13 mouse cellular contexts compared by ENCODE assay signal in the genomic region with DNA sequence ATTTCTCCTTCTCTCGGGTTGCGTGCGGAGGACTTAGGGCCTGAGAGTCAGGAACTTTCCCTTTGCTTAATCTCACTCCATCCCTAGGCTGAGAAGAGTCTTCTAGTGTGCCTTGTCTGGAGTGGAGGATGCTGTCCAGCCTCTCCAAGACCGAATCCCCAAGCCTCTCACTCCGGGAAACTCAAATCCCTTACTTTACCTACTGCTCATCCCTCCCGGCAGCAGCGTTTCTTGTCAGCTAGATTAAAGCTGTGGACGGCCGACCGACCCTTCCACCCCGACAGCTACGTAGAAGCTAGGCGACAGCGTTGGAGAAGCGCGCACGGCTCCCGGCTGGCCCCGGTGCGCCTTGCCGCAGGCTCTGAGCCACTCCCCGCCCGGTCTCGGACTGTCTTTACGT. TPM values are rescaled to one million over a fixed set of nuclear protein-coding genes. Genes with fewer than 3 reads are reported as not detected.
DNase-seq lines count a peak whose midpoint lies in the region; ATAC-seq and TF ChIP-seq lines count a peak whose summit lies in the region.
"Had no signal": no experiment of that assay in that cellular context is flagged by ENCODE, and none has a peak within 500 bp of the region (broad histone marks: within the 10 kb centered on the region; RNA-seq: fewer than 3 reads in every experiment).

No protein-coding gene starts in this region.

- H3K4me1 ChIP-seq in lung, adult 2 months (ENCODE audit: control insufficient read depth, insufficient read depth, low read length): no peaks in the 10 kb centered on the region
- H3K4me1 ChIP-seq in embryonic facial prominence, embryonic 12.5 days: peaks cover 14% of the 10 kb centered on the region
- H3K4me1 ChIP-seq in hindbrain, postnatal 0 days (ENCODE audit: insufficient read depth, low read length): no peaks in the 10 kb centered on the region
- peaks cover 18% of the 10 kb centered on the region for H3K4me1 ChIP-seq in neural tube, embryonic 12.5 days

- TF ChIP-seq POLR2A in lung, adult 2 months (IDR thresholded peaks at IDR 0.05; ENCODE audit: borderline replicate concordance, extremely low read depth, low read depth, low read length): no peak

- no peak overlapping the region for H3K27ac ChIP-seq in embryonic facial prominence, embryonic 12.5 days
- no peak overlapping the region for H3K27ac ChIP-seq in hindbrain, postnatal 0 days
- no peak overlapping the region for H3K27ac ChIP-seq in neural tube, embryonic 12.5 days
- H3K27ac ChIP-seq: liver, embryonic 14.5 days had no signal

- whole genome bisulfite sequencing in lung, adult 2 months: under 1% methylated on average over 25 of the region's 25 CpGs
- WGBS in embryonic facial prominence, embryonic 12.5 days: under 1% methylated on average over 25 of the region's 25 CpGs
- 1% methylated on average over 25 of the region's 25 CpGs for WGBS in hindbrain, postnatal 0 days
- under 1% methylated on average over 25 of the region's 25 CpGs for WGBS in neural tube, embryonic 12.5 days

- peak overlapping the region; percentile 58 for H3K4me2 ChIP-seq in embryonic facial prominence, embryonic 12.5 days (replicated peaks)
- peak overlapping the region; percentile 38 for H3K4me2 ChIP-seq in hindbrain, postnatal 0 days (ENCODE audit: low read depth, low read length)
- peak overlapping the region; percentile 54 for H3K4me2 ChIP-seq in neural tube, embryonic 12.5 days (replicated peaks)

- TF ChIP-seq CTCF in lung, adult 2 months (IDR thresholded peaks at IDR 0.05; ENCODE audit: insufficient read depth, low read length): no peak
- TF ChIP-seq CTCF in hindbrain, postnatal 0 days (IDR thresholded peaks at IDR 0.05; ENCODE audit: low read depth): no peak

- no peak overlapping the region for H3K9ac ChIP-seq in embryonic facial prominence, embryonic 12.5 days
- no peak overlapping the region for H3K9ac ChIP-seq in hindbrain, postnatal 0 days (replicated peaks; ENCODE audit: low read length)
- no peak overlapping the region for H3K9ac ChIP-seq in neural tube, embryonic 12.5 days
- H3K9ac ChIP-seq: liver, embryonic 14.5 days had no signal

- no peaks in the 10 kb centered on the region for H3K36me3 ChIP-seq in embryonic facial prominence, embryonic 12.5 days
- no peaks in the 10 kb centered on the region for H3K36me3 ChIP-seq in hindbrain, postnatal 0 days (ENCODE audit: insufficient read depth, low read length)
- no peaks in the 10 kb centered on the region for H3K36me3 ChIP-seq in neural tube, embryonic 12.5 days

- H3K4me3 ChIP-seq in lung, adult 2 months (replicated peaks; ENCODE audit: extremely low read depth, low read depth, low read length): peak overlapping the region; percentile 38
- peak overlapping the region; percentile 38 for H3K4me3 ChIP-seq in embryonic facial prominence, embryonic 12.5 days
- H3K4me3 ChIP-seq in hindbrain, postnatal 0 days (ENCODE audit: low read length): peak overlapping the region; percentile 25; the same call in 1 of the 2 replicates
- peak overlapping the region; percentile 31; the same call in 1 of the 2 replicates for H3K4me3 ChIP-seq in neural tube, embryonic 12.5 days

- peak; percentile 51 for DNase-seq in lung, adult 2 months
- no peak for DNase-seq in lung, postnatal 36 days
- DNase-seq in hindbrain, postnatal 0 days (ENCODE audit: low spot score): no peak
- no peak for DNase-seq in gastrocnemius, postnatal 10 days
- no peak for DNase-seq in layer of hippocampus, adult 18-20 months (ENCODE audit: low spot score in 2 of 2)

- ATAC-seq in embryonic facial prominence, embryonic 12.5 days (ENCODE audit: insufficient number of reproducible peaks, insufficient read depth, low FRiP score, low TSS enrichment): no peak
- no peak for ATAC-seq in hindbrain, postnatal 0 days
- ATAC-seq in neural tube, embryonic 12.5 days (ENCODE audit: low FRiP score, low read depth): no peak
- ATAC-seq in cerebellum, adult (ENCODE audit: insufficient number of reproducible peaks, low FRiP score, low TSS enrichment): no peak

- H3K27me3 ChIP-seq in embryonic facial prominence, embryonic 12.5 days: peaks cover 93% of the 10 kb centered on the region
- peaks cover 74% of the 10 kb centered on the region for H3K27me3 ChIP-seq in hindbrain, postnatal 0 days (ENCODE audit: insufficient read depth, low read length)
- peaks cover 86% of the 10 kb centered on the region for H3K27me3 ChIP-seq in neural tube, embryonic 12.5 days (replicated peaks)

- no peaks in the 10 kb centered on the region for H3K9me3 ChIP-seq in embryonic facial prominence, embryonic 12.5 days
- no peaks in the 10 kb centered on the region for H3K9me3 ChIP-seq in hindbrain, postnatal 0 days (ENCODE audit: low read length)
- no peaks in the 10 kb centered on the region for H3K9me3 ChIP-seq in neural tube, embryonic 12.5 days

RNA-seq across cellular contexts. Expression of a gene that starts 0.8 kb away (rescaled TPM):
- polyA plus RNA-seq in lung, adult 2 months (2012; rRNA removed): 9.4 and 15.4 TPM in 2 replicates
- polyA plus RNA-seq in embryonic facial prominence, embryonic 12.5 days (2016; fragmentation: Nextera tagmentation; extraction: Ambion mirVana): 1.8 and 2.6 TPM in 2 replicates
- total RNA-seq in hindbrain, postnatal 0 days (2014; rRNA removed): 0.61 and 0.68 TPM in 2 replicates
- 0.31 and 0.44 TPM in 2 replicates for polyA plus RNA-seq in hindbrain, postnatal 0 days (2015; fragmentation: Nextera tagmentation; extraction: Ambion mirVana)
- 3.4 and 4.1 TPM in 2 replicates for polyA plus RNA-seq in neural tube, embryonic 12.5 days (2016; fragmentation: Nextera tagmentation; extraction: Ambion mirVana)
- not detected for total RNA-seq in gastrocnemius, postnatal 10 days (2021)
- total RNA-seq in layer of hippocampus, adult 18-20 months (2021): under 1 TPM in 1 of 2 experiments, not detected in 1; 0.25 TPM
- total RNA-seq: adrenal gland, postnatal 4 days; common myeloid progenitor, adult 5-6 weeks; neutrophil, adult 5-6 weeks had no signal
- polyA plus RNA-seq: kidney, embryonic 16.5 days had no signal

RNA-seq across cellular contexts. Expression of a gene that starts 17.0 kb away (rescaled TPM):
- polyA plus RNA-seq in lung, adult 2 months (2012; rRNA removed): 6.9 and 7.8 TPM in 2 replicates
- polyA plus RNA-seq in embryonic facial prominence, embryonic 12.5 days (2016; fragmentation: Nextera tagmentation; extraction: Ambion mirVana): 5.9 and 7.1 TPM in 2 replicates
- 2.8 and 4.5 TPM in 2 replicates for total RNA-seq in hindbrain, postnatal 0 days (2014; rRNA removed)
- 2.1 and 2.3 TPM in 2 replicates for polyA plus RNA-seq in hindbrain, postnatal 0 days (2015; fragmentation: Nextera tagmentation; extraction: Ambion mirVana)
- 3.9 and 4.2 TPM in 2 replicates for polyA plus RNA-seq in neural tube, embryonic 12.5 days (2016; fragmentation: Nextera tagmentation; extraction: Ambion mirVana)
- total RNA-seq in gastrocnemius, postnatal 10 days (2021): 10 to 100 TPM; 11.1 to 11.8 TPM
- 1 to 10 TPM; 3.5 to 4.1 TPM for total RNA-seq in layer of hippocampus, adult 18-20 months (2021)
- total RNA-seq: common myeloid progenitor, adult 5-6 weeks; neutrophil, adult 5-6 weeks had no signal
